Mouse (Mus musculus) thymus, postnatal 14 days (tissue): ENCODE measurements around the gene Sgk1.

Source experiments
- DNase-seq: peaks from one replicate; pipeline ENCODE4 v3.0.0; 2021

Sgk1 gene

GRCm38 (mm10) chr10:21882184-21883081 lies at the start of gene Sgk1:
TSS of gene Sgk1 (plus strand) at chr10:21882184.
- DNase-seq = peak; percentile 53

GRCm38 (mm10) chr10:21832282-21832681 lies 49.7 kb upstream of the Sgk1 start:
- DNase-seq = no peak

DNA sequence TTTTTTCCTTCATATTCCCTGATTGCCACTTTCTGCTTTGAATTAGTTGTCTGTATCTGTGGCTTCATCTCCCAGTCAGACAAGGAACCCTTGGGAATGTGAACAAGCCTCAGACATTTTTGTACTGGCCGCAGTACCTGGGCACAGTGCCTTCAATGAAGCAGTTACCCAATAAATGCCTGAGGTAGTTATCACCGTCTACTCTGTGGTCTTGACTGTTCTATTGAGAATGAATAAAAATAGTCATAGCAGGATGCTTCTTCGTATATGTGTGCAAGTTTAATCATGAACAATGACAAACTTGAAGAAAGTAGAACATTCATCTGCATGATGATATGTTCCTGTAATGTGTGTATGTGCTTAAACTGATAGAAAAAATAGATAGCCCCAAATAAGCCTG lies 48.2 kb upstream of the Sgk1 start:
- no peak for DNase-seq

DNA sequence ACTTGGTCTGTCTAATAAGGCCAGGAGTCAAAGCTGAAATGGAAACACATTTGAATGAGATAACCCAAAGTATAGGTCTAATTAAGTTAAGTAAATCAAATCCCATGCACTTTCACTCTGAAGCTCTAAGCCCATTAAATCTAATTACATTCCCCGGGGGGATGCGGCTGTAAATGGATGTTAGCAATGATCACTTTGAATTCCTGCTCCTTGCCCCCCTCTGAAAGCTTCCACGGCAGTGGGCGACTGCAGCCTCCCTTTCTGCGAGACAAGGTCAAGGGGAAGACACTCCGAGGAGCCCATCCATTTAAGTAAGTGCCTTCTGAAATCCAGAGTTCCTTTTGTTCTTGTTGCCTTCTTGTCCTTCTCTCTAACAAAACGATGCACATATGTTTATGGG lies 46.9 kb upstream of the Sgk1 start:
- no peak for DNase-seq

GRCm38 (mm10) chr10:21839248-21840155 lies 42.5 kb upstream of the Sgk1 start:
- DNase-seq = no peak

- no peak for DNase-seq
Measured at GRCm38 (mm10) chr10:21843326-21843725, 38.7 kb upstream of the Sgk1 start.

DNA sequence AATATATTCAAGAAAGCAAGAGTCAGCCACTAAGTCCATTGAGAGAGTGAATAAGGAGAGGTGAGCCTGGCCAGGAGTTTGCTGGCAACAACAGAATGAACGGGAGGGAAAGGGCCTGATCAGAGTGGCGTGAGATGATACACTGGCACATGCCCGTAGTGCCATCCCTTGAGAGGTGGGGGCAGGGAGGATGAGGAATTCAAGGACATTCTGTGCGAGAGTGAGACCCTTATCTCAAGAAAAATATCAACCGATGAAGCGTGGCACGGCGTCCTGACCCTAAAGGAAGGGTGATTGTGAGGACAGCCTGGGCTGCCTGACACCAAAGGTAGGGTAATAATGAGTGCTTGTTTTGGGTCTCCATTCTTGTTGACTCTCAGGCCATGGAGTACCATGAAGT lies 38.1 kb upstream of the Sgk1 start:
- no peak for DNase-seq

DNA sequence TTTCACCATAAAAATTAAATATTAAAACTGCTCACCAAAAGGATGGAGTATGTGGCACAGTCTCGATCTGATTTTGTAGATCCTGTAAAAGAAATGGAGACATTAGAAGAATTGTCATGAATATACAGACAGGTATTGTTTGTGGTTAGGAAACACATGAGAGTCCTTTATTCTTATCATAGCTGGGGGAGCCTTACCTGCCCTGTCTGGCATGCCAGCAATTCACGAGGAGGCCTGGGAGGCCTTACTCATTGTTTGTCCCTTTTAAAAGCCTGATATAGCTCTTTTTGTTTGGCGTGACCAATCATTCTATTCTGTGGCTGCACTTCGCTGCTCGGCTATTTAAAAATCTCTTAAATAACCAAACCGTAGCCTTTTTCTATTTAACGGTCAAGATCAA lies 37.6 kb upstream of the Sgk1 start:
- no peak for DNase-seq

DNA sequence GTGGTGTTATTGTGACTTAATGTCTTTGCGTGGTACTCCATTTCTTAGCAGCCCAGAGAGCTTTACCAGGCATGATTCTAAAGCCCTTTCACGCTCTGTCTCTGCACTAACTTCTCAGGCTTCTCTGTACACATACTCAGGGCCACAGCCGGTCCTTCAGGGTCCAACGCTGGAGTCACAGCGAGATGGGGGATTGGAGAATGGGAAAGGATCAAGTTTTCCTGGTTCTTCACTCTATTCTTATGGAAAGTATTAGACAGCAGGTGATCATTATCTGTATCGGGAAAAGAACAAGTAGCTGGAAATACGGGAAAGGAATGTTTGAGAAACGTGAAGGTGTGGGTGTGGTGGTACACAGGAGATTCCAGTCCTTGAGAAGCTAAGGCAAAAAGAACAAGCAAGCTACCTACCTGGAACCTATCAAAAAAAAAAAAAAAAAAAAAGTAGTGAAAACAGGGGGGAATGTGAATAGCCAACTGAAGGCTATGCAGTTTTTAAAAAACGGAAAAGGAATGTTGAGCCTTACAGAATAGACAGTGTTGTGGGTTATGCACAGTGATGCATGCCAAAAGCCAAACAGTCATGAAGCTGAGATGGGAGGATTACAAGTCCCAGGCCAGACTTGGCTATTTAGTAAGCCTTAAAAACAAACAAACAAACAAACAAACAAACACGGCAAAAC lies 36.2 kb upstream of the Sgk1 start:
- DNase-seq = no peak

DNA sequence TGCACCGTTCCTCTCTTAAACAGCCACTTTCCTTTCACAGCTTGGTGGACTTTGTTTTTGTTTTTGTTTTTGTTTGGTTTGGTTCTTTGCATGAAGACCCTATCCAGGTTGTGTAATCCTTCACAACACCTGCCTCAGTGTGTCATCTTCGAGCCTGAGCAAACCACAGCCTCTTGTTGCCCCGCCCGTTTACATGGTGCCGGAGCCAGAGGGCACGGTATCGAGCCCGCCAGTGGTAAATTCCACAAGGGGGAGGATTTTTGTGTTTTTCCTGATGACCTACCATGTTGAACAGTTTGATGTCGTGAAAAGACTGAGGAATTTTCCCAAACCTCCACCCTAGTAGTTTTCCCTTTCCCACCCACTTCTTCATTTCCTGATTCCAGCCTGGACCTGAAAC lies 35.6 kb upstream of the Sgk1 start:
- no peak for DNase-seq

DNA sequence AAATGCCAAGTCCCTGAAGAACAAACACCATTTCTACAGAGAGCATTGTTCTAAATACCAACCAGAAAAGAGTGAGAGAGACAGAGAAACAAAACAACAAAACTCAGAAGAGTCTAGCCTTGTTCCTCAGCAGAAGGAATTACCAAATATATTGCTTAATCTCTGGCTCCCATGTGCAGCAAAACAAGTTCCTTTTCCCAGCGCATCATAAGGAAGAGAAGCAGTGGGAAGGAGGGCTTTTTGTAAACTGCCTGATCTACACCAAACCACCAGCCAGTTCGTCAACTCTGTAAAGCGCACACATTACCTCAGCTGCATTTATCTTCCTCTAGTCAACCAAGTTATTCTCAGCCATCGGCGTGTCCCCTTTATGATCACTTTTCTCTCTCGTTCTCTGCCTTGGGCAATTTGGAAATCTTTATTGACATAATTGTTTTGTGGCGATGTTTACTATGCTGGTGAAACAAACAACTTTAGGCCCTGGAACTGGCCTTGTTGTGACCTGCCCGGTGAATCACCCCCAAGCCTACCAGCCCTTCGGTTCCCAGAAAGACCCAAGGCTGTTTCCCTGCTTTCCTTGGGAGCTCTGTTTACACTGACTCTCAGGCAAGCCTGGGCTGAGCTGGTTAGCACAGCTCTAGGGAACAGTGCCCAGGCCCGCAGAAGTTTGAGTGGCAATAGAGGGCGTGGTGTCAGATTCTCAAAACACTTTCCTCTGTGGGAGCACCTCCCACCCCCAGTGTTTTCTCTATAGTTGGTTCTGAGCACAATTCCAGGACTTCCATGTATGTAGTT lies 34.8 kb upstream of the Sgk1 start:
- DNase-seq = no peak

DNA sequence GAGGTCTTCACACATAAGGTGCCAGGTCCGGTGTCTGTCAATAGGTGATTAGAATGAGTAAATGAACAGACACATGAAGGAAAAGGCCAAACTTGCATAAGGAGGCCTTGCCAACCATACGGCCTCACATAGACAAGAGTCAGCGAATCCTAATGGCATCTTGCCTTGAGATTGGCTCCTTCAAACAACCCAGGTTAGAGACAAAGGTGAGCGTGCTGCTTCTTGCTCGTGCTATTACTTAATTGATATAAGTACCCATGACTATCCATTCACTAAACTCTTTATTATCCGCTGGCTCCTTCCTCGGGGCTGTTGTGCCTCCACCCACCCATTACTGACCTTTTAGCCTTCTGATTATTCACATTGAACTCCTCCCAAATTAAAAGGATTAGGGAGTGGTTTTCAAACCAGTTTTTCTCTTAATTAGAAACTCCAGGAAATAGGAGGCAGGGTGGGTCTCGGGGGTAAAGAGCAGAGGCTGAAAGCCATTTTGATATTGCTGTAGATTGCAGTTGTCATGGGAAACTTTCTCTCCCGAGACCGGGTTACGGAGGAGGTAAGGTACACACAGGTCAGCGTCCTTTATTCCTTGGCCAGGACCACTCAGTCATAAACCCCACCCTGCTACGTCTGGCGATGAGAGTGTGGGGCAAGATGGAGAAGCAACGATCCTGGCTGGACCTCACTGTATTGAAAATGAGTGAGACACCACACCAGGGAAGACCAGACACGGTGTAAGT lies 33.9 kb upstream of the Sgk1 start:
- no peak for DNase-seq

DNA sequence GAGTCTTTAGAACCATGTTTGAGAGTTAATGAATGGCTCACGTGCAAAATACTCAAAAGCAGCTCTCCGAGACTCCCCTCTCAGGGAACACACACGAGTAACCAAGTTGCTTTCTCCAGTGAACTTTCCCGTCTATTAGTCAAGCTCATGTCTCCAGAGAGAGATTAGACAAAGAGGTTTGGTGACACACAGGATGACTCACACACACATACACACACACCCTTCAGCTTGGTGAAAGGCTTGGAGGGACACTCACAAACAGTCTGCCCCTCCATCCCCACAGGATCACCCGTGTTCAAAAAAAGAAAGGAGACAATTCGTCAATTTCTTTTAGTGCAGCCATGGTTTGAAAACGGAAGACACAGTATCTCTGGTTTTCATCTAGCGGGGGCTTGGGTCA lies 32.7 kb upstream of the Sgk1 start:
- DNase-seq = no peak

GRCm38 (mm10) chr10:21850330-21850729 lies 31.7 kb upstream of the Sgk1 start:
- DNase-seq = no peak

DNA sequence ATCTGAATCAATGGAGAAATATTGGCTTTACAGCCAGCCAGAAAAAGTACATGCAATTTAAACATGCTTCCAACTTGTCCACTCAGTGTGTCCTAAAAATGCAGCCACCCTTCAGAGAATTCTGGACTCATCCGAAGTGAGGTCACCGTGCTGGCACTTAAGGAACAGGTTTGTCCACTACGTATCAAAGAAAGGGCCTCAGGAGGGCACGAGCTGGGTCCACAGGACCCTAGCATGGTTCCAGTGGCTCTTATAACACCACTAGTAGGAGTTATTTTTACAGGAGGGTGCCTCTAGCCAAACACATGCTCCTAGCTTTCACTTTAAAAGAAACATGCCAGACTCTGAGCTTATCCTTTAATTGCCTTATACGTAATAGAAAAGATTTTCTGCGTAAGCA lies 28.9 kb upstream of the Sgk1 start:
- no peak for DNase-seq

DNA sequence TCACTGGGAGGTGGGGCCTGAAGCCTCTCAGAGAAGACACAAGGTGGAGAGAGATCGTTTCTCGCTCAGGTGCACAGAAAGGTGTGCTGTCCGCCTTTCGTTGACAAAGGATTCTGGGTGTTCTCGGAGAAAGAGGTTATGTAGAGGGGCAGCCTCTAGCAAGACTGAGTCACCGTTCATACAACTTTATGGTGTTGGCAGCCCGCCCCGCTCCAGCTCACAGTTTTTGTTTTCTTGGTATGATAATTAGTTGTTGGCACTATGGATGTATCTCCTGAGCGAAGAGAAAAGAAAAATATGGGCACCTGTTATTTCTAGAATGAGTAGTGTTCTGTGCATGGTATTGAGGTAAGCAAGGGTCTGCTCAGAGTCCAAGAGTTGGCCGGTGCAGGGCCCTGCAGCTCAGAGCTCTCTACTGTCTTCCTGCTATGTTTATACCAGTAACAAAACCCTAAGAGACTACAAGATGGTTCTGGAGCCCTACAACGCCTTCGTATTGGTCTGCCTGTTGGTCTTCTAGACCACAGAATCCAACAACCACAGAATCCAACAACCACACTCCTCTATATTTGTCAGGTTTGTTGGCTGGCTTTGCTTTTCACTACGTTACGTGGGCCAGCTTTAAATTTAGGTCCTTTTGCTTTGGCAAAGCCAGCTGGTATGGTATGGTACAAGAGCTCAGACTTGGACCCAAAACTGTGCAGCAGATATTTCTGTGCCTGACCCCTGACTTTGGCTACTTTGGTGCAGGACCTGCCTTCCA lies 28.2 kb upstream of the Sgk1 start:
- DNase-seq = no peak

DNA sequence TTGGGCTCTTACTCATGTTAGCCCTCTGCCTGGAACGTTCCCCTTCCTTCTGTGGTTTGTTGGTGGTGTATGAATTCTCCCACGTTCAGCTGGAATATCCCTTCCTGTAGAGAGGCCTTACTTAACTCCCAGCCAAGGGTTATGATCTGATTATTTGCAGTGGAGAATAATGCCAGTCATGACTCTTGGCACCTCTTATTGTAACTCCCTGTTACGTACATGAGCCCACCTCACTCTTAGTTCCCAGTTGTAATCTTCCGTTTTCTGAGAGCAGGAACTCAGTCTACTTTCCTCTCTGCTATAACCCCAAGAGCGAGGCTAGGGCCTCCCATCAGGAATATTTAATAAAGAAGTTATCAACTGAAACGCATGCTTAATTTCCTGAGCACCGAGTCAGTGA lies 26.6 kb upstream of the Sgk1 start:
- no peak for DNase-seq

GRCm38 (mm10) chr10:21857676-21858075 lies 24.3 kb upstream of the Sgk1 start:
- no peak for DNase-seq

DNA sequence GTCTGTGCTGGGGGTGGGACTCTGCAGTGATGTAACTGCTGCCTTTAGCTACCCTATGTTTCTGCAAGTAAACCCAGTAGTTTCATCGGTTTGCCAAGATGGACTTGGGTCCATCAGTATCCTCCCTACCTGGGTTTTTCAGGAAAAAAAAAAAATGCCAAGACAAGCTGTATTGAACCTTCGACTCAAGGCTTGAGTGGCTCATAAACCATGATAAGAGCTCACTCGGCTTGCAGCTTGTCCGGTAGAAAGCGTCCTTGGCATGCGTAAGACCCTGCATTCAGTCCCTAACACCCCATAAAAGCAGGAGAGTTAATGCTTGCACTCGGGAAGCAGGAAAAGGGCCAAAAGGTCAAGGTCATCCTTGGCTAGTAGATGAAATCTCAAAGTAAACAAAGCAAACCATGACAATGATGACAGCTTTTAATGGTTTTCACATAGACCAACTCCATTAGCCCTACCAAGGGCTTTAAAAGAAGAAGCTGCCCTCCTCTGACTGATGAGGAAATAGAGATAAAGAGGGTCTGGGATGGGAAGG lies 23.5 kb upstream of the Sgk1 start:
- DNase-seq = no peak

DNA sequence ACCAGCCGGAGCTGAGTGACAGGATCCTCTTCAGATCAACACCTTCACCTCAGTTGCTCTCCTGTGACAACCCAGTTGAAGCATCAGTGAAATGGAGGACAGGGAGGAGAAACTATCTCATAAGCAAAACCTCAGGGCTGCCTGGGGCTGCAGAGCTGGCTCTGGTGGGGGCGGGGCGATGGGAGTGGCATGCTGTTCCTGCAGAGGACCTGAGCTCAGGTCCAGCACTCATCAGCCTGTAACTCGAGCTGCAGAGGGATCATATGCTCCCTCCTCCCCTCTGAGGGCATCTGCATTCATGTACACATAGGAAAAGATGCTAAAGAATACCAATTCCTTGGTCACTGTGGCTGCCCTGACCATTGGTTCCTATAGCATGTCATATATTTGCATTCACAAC lies 15.5 kb upstream of the Sgk1 start:
- DNase-seq = peak; percentile 9

DNA sequence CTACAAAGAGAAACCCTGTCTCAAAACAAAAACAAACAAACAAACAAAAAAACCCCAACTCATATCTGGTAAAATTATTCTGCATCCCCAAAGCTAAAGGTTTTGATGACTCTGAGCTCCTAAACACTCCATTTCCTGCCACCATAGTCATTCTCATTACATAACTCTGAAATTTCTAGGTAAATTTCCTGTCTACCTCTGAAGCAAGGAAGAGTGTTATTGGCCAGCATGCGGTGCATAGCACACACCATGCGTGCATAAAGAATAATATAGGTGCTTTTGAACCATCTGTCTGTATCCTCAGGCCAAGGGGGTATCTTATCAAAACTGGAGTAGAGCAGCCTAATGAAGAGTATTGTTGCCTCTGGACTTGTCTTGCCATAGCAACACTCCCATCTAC lies 13.8 kb upstream of the Sgk1 start:
- DNase-seq = no peak
